Mouse (Mus musculus): ENCODE measurements around the gene Mxi1. TPM values are rescaled to one million over a fixed set of nuclear protein-coding genes. Genes with fewer than 3 reads are reported as not detected.

The Mxi1 gene
- polyA plus RNA-seq, 1 experiment from 2014 or later, result 33.1 TPM

GRCm38 (mm10) chr19:53400332-53401110 is 90.2 kb downstream of the Mxi1 start:
- Histone ChIP-seq H3K4me1 (ENCODE audit: control insufficient read depth, insufficient read depth, low read length) (no peaks in the 10 kb centered on the region), H3K9ac (ENCODE audit: low read depth, low read length) (no peak overlapping the region), H3K4me2 (no peak overlapping the region), H3K4me3 (ENCODE audit: low read depth, low read length) (no peak overlapping the region), H3K27me3 (ENCODE audit: control insufficient read depth, insufficient read depth, low read length) (no peaks in the 10 kb centered on the region), H3K27ac (ENCODE audit: low read depth, low read length) (no peak overlapping the region), H3K36me3 (ENCODE audit: control insufficient read depth, insufficient read depth, low read length) (no peaks in the 10 kb centered on the region), H3K9me3 (replicated peaks; ENCODE audit: control insufficient read depth, low read length) (no peaks in the 10 kb centered on the region)
- no peak for ATAC-seq (replicated peaks; ENCODE audit: insufficient number of reproducible peaks, low FRiP score, low TSS enrichment)
- 78% methylated on average over 16 of the region's 16 CpGs for WGBS (ENCODE audit: insufficient replicate concordance)

GRCm38 (mm10) chr19:53402741-53403432 is 92.6 kb downstream of the Mxi1 start:
- no peaks in the 10 kb centered on the region for H3K27me3 ChIP-seq (ENCODE audit: control insufficient read depth, insufficient read depth, low read length)
- WGBS (ENCODE audit: insufficient replicate concordance), result 41% methylated on average over 12 of the region's 12 CpGs
- H3K36me3 ChIP-seq (ENCODE audit: control insufficient read depth, insufficient read depth, low read length), result no peaks in the 10 kb centered on the region
- ATAC-seq (replicated peaks; ENCODE audit: insufficient number of reproducible peaks, low FRiP score, low TSS enrichment), result no peak
- no peak overlapping the region for H3K9ac ChIP-seq (ENCODE audit: low read depth, low read length)
- no peak overlapping the region for H3K4me2 ChIP-seq
- 0 out of 2 replicates have a peak, but pooled peaks cover 2% of the 10 kb centered on the region for H3K4me1 ChIP-seq (ENCODE audit: control insufficient read depth, insufficient read depth, low read length)
- H3K9me3 ChIP-seq (replicated peaks; ENCODE audit: control insufficient read depth, low read length), result no peaks in the 10 kb centered on the region
- no peak overlapping the region for H3K27ac ChIP-seq (ENCODE audit: low read depth, low read length)
- no peak overlapping the region for H3K4me3 ChIP-seq (ENCODE audit: low read depth, low read length)

- ATAC-seq (replicated peaks; ENCODE audit: insufficient number of reproducible peaks, low FRiP score, low TSS enrichment), result no peak
- WGBS (ENCODE audit: insufficient replicate concordance), result 76% methylated on average over 10 of the region's 10 CpGs
- Histone ChIP-seq H3K4me2 (no peak overlapping the region), H3K4me3 (ENCODE audit: low read depth, low read length) (no peak overlapping the region), H3K9ac (ENCODE audit: low read depth, low read length) (no peak overlapping the region), H3K36me3 (ENCODE audit: control insufficient read depth, insufficient read depth, low read length) (no peaks in the 10 kb centered on the region), H3K27ac (ENCODE audit: low read depth, low read length) (no peak overlapping the region), H3K9me3 (replicated peaks; ENCODE audit: control insufficient read depth, low read length) (no peaks in the 10 kb centered on the region), H3K27me3 (ENCODE audit: control insufficient read depth, insufficient read depth, low read length) (no peaks in the 10 kb centered on the region), H3K4me1 (ENCODE audit: control insufficient read depth, insufficient read depth, low read length) (0 out of 2 replicates have a peak, but pooled peaks cover 2% of the 10 kb centered on the region)
Observed at GRCm38 (mm10) chr19:53404219-53404836, 94.0 kb downstream of the Mxi1 start.

GRCm38 (mm10) chr19:53404837-53405356 is 94.6 kb downstream of the Mxi1 start:
- no peak for ATAC-seq (replicated peaks; ENCODE audit: insufficient number of reproducible peaks, low FRiP score, low TSS enrichment)
- Histone ChIP-seq H3K4me1 (ENCODE audit: control insufficient read depth, insufficient read depth, low read length) (peaks cover 4% of the 10 kb centered on the region; the same call in 1 of the 2 replicates), H3K9ac (ENCODE audit: low read depth, low read length) (no peak overlapping the region), H3K9me3 (replicated peaks; ENCODE audit: control insufficient read depth, low read length) (no peaks in the 10 kb centered on the region), H3K27ac (ENCODE audit: low read depth, low read length) (no peak overlapping the region), H3K4me3 (ENCODE audit: low read depth, low read length) (no peak overlapping the region), H3K4me2 (no peak overlapping the region), H3K36me3 (ENCODE audit: control insufficient read depth, insufficient read depth, low read length) (no peaks in the 10 kb centered on the region), H3K27me3 (ENCODE audit: control insufficient read depth, insufficient read depth, low read length) (no peaks in the 10 kb centered on the region)
- 76% methylated on average over 18 of the region's 18 CpGs for WGBS (ENCODE audit: insufficient replicate concordance)

GRCm38 (mm10) chr19:53405810-53406209 is 95.5 kb downstream of the Mxi1 start:
- no peaks in the 10 kb centered on the region for H3K36me3 ChIP-seq (ENCODE audit: control insufficient read depth, insufficient read depth, low read length)

GRCm38 (mm10) chr19:53407350-53407749 is 97.0 kb downstream of the Mxi1 start:
- WGBS (ENCODE audit: insufficient replicate concordance), result 32% methylated on average over 2 of the region's 2 CpGs
- Histone ChIP-seq H3K36me3 (ENCODE audit: control insufficient read depth, insufficient read depth, low read length) (no peaks in the 10 kb centered on the region), H3K27ac (ENCODE audit: low read depth, low read length) (no peak overlapping the region), H3K9ac (ENCODE audit: low read depth, low read length) (no peak overlapping the region), H3K4me3 (ENCODE audit: low read depth, low read length) (no peak overlapping the region), H3K4me2 (no peak overlapping the region), H3K4me1 (ENCODE audit: control insufficient read depth, insufficient read depth, low read length) (peaks cover 20% of the 10 kb centered on the region), H3K9me3 (replicated peaks; ENCODE audit: control insufficient read depth, low read length) (no peaks in the 10 kb centered on the region), H3K27me3 (ENCODE audit: control insufficient read depth, insufficient read depth, low read length) (no peaks in the 10 kb centered on the region)
- ATAC-seq (replicated peaks; ENCODE audit: insufficient number of reproducible peaks, low FRiP score, low TSS enrichment), result no peak

More at GRCm38 (mm10) chr19:53405810-53406209, 95.5 kb downstream of the Mxi1 start:
- Histone ChIP-seq H3K4me1 (ENCODE audit: control insufficient read depth, insufficient read depth, low read length) (peaks cover 7% of the 10 kb centered on the region; the same call in 1 of the 2 replicates), H3K9ac (ENCODE audit: low read depth, low read length) (no peak overlapping the region), H3K27me3 (ENCODE audit: control insufficient read depth, insufficient read depth, low read length) (no peaks in the 10 kb centered on the region), H3K4me3 (ENCODE audit: low read depth, low read length) (no peak overlapping the region), H3K4me2 (no peak overlapping the region), H3K9me3 (replicated peaks; ENCODE audit: control insufficient read depth, low read length) (no peaks in the 10 kb centered on the region), H3K27ac (ENCODE audit: low read depth, low read length) (no peak overlapping the region)
- ATAC-seq (replicated peaks; ENCODE audit: insufficient number of reproducible peaks, low FRiP score, low TSS enrichment), result no peak
- WGBS (ENCODE audit: insufficient replicate concordance), result 38% methylated on average over 2 of the region's 2 CpGs

- Histone ChIP-seq H3K4me3 (ENCODE audit: low read depth, low read length) (no peak overlapping the region), H3K36me3 (ENCODE audit: control insufficient read depth, insufficient read depth, low read length) (no peaks in the 10 kb centered on the region), H3K27ac (ENCODE audit: low read depth, low read length) (no peak overlapping the region), H3K9ac (ENCODE audit: low read depth, low read length) (no peak overlapping the region), H3K4me2 (no peak overlapping the region), H3K4me1 (ENCODE audit: control insufficient read depth, insufficient read depth, low read length) (peaks cover 24% of the 10 kb centered on the region), H3K27me3 (ENCODE audit: control insufficient read depth, insufficient read depth, low read length) (no peaks in the 10 kb centered on the region), H3K9me3 (replicated peaks; ENCODE audit: control insufficient read depth, low read length) (no peaks in the 10 kb centered on the region)
- no peak for ATAC-seq (replicated peaks; ENCODE audit: insufficient number of reproducible peaks, low FRiP score, low TSS enrichment)
- 74% methylated on average over 8 of the region's 8 CpGs for WGBS (ENCODE audit: insufficient replicate concordance)
Observed at GRCm38 (mm10) chr19:53408398-53408797, 98.1 kb downstream of the Mxi1 start.

GRCm38 (mm10) chr19:53409663-53410307 is 99.5 kb downstream of the Mxi1 start:
- H3K4me2 ChIP-seq, result peak overlapping the region; percentile 10; the same call in 1 of the 2 replicates

More at GRCm38 (mm10) chr19:53409663-53410307, 99.5 kb downstream of the Mxi1 start:
- no peak for ATAC-seq (replicated peaks; ENCODE audit: insufficient number of reproducible peaks, low FRiP score, low TSS enrichment)
- no peak overlapping the region for H3K4me3 ChIP-seq (ENCODE audit: low read depth, low read length)
- no peaks in the 10 kb centered on the region for H3K36me3 ChIP-seq (ENCODE audit: control insufficient read depth, insufficient read depth, low read length)
- 48% methylated on average over 17 of the region's 17 CpGs for WGBS (ENCODE audit: insufficient replicate concordance)
- peaks cover 30% of the 10 kb centered on the region for H3K4me1 ChIP-seq (ENCODE audit: control insufficient read depth, insufficient read depth, low read length)
- no peaks in the 10 kb centered on the region for H3K9me3 ChIP-seq (replicated peaks; ENCODE audit: control insufficient read depth, low read length)
- H3K27ac ChIP-seq (ENCODE audit: low read depth, low read length), result no peak overlapping the region
- H3K27me3 ChIP-seq (ENCODE audit: control insufficient read depth, insufficient read depth, low read length), result no peaks in the 10 kb centered on the region
- H3K9ac ChIP-seq (ENCODE audit: low read depth, low read length), result no peak overlapping the region

Data from heart, embryonic 11.5 days (tissue).